Mouse (Mus musculus): ENCODE results near the gene Abca1. TPM values are rescaled to one million over a fixed set of nuclear protein-coding genes. Genes with fewer than 3 reads are reported as not detected.

The Abca1 gene
- polyA plus RNA-seq, 1 experiment from 2014 or later = 1.6 TPM

DNA sequence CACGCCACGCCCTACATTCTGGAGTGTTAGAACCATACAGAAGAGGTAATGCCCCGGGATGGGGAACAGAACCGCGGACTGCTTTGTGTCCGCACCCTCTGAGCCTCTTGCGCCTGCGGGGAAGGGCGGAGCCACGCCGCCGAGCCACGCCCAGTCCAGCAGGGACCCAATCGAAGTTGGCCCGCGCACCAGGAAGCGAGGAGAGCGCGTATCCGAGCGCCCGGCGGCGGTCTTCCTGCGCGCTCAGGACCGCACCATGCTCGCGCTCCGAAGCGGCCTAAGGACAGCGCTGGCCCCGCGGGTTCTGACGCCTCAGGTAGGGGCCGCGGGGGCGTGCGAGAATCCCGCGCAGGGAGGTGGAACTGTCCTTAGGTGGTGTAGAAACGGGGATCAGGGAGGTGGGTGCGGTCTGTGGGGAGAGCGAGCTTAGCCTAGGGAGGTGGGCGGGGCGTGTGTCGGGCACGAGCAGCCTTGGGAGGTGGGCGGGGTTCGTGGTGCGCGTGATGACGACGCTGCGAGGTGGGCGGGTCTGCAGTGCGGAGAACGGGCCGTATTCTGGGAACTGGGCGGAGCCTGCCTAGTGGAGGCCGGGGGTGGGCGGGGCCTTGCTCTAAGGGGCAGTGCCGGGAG lies 147.8 kb downstream of the Abca1 start, which contains the start of gene Nipsnap3b:
Gene Nipsnap3b (plus strand): TSS at position 149 of the 630 bp plus-strand sequence.
- peak within 1 kb of the TSS; percentile 79 for H3K4me2 ChIP-seq (replicated peaks; ENCODE audit: low read depth)
- 1% methylated on average over 62 of the region's 63 CpGs for WGBS

DNA sequence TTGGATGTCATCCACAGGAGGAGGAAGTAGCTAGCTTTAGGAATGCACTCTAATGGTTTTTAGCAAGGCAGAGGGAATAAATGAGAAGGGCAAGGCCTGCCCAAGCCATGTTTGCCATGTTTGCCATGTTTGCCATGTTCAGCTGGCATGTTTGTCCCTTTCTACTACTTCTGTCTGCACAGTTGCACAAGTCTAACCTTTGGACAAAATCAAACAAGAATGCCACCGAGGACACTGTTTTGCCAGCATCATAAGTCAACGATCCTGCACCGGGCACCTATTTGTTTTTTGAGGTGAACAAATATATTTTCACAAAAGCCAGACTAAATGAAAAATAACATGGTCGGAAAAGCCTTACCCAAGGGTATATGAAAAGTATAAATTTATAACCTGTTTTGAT lies 149.8 kb downstream of the Abca1 start:
- TF ChIP-seq CTCF (IDR thresholded peaks at IDR 0.05; ENCODE audit: low read depth) (no peak), EP300 (optimal IDR thresholded peaks at IDR 0.05) (no peak)
- Histone ChIP-seq H3K4me3 (ENCODE audit: low read depth, low read length) (no peak overlapping the region), H3K4me1 (replicated peaks; ENCODE audit: control insufficient read depth, insufficient read depth) (no peaks in the 10 kb centered on the region), H3K9me3 (ENCODE audit: control insufficient read depth, low read length) (no peaks in the 10 kb centered on the region), H3K27ac (replicated peaks) (no peak overlapping the region), H3K27me3 (ENCODE audit: control insufficient read depth, insufficient read depth, low read length) (no peaks in the 10 kb centered on the region), H3K4me2 (replicated peaks; ENCODE audit: low read depth) (no peak overlapping the region), H3K9ac (ENCODE audit: low read length) (no peak overlapping the region), H3K36me3 (ENCODE audit: control insufficient read depth, insufficient read depth, low read length) (no peaks in the 10 kb centered on the region)
- DNase-seq (ENCODE audit: low spot score) = no peak
- ATAC-seq (ENCODE audit: low FRiP score, low TSS enrichment) = no peak
- WGBS = 61% methylated on average over 4 of the region's 4 CpGs

More for the DNA sequence above, 147.8 kb downstream of the Abca1 start, which contains the start of gene Nipsnap3b:
- TF ChIP-seq EP300 (optimal IDR thresholded peaks at IDR 0.05) (no peak), CTCF (IDR thresholded peaks at IDR 0.05; ENCODE audit: low read depth) (0 out of 2 replicates have a peak, but pooled peaks have one; percentile 5)
- ATAC-seq (ENCODE audit: low FRiP score, low TSS enrichment) = peak; percentile 98
- H3K36me3 ChIP-seq (ENCODE audit: control insufficient read depth, insufficient read depth, low read length) = peaks cover 11% of the 10 kb centered on the region
- peak within 1 kb of the TSS; percentile 92 for H3K27ac ChIP-seq (replicated peaks)
- peak; percentile 99 for DNase-seq (ENCODE audit: low spot score)
- peak within 1 kb of the TSS; percentile 78 for H3K4me3 ChIP-seq (ENCODE audit: low read depth, low read length)
- H3K4me1 ChIP-seq (replicated peaks; ENCODE audit: control insufficient read depth, insufficient read depth) = no peaks in the 10 kb centered on the region
- 0 out of 2 replicates have a peak, but pooled peaks cover under 1% of the 10 kb centered on the region for H3K9me3 ChIP-seq (ENCODE audit: control insufficient read depth, low read length)
- peak within 1 kb of the TSS; percentile 79 for H3K9ac ChIP-seq (ENCODE audit: low read length)
- H3K27me3 ChIP-seq (ENCODE audit: control insufficient read depth, insufficient read depth, low read length) = no peaks in the 10 kb centered on the region

- WGBS = 62% methylated on average over 4 of the region's 4 CpGs
- Histone ChIP-seq H3K4me3 (ENCODE audit: low read depth, low read length) (no peak overlapping the region), H3K9ac (ENCODE audit: low read length) (no peak overlapping the region), H3K27me3 (ENCODE audit: control insufficient read depth, insufficient read depth, low read length) (no peaks in the 10 kb centered on the region), H3K4me2 (replicated peaks; ENCODE audit: low read depth) (no peak overlapping the region), H3K4me1 (replicated peaks; ENCODE audit: control insufficient read depth, insufficient read depth) (no peaks in the 10 kb centered on the region), H3K36me3 (ENCODE audit: control insufficient read depth, insufficient read depth, low read length) (no peaks in the 10 kb centered on the region), H3K9me3 (ENCODE audit: control insufficient read depth, low read length) (no peaks in the 10 kb centered on the region), H3K27ac (replicated peaks) (no peak overlapping the region)
- TF ChIP-seq CTCF (IDR thresholded peaks at IDR 0.05; ENCODE audit: low read depth) (peak; percentile 57), EP300 (optimal IDR thresholded peaks at IDR 0.05) (no peak)
- DNase-seq (ENCODE audit: low spot score) (no peak), ATAC-seq (ENCODE audit: low FRiP score, low TSS enrichment) (no peak)
Measured at GRCm38 (mm10) chr4:53009183-53009582, 150.5 kb downstream of the Abca1 start.

GRCm38 (mm10) chr4:53000154-53000553 lies 159.5 kb downstream of the Abca1 start:
- ATAC-seq (ENCODE audit: low FRiP score, low TSS enrichment) (no peak), DNase-seq (ENCODE audit: low spot score) (no peak)
- Histone ChIP-seq H3K27me3 (ENCODE audit: control insufficient read depth, insufficient read depth, low read length) (no peaks in the 10 kb centered on the region), H3K4me3 (ENCODE audit: low read depth, low read length) (no peak overlapping the region), H3K4me1 (replicated peaks; ENCODE audit: control insufficient read depth, insufficient read depth) (no peaks in the 10 kb centered on the region), H3K27ac (replicated peaks) (no peak overlapping the region), H3K9me3 (ENCODE audit: control insufficient read depth, low read length) (no peaks in the 10 kb centered on the region), H3K4me2 (replicated peaks; ENCODE audit: low read depth) (no peak overlapping the region), H3K36me3 (ENCODE audit: control insufficient read depth, insufficient read depth, low read length) (no peaks in the 10 kb centered on the region), H3K9ac (ENCODE audit: low read length) (no peak overlapping the region)
- TF ChIP-seq EP300 (optimal IDR thresholded peaks at IDR 0.05) (no peak), CTCF (IDR thresholded peaks at IDR 0.05; ENCODE audit: low read depth) (no peak)
- 73% methylated on average over 8 of the region's 8 CpGs for WGBS

DNA sequence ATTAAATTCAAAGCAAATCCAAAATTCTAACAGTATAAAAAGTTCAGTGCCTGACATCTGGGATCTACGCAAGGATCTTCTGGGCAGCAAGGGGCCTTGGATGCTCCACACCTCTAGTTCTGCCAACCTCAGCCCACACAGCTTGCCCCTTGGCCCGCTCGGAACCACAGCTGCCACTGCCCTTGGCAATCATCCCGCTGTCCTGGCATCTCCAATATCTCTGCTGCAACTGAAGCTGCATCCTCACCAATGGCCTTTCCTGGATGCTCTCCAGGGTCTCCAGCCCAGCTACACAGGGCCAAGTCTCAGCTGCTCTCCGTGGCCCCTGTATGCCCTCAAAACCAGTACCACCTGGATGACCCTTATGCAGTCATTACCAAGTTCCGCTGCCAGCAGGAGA lies 160.2 kb downstream of the Abca1 start:
- no peak overlapping the region for H3K27ac ChIP-seq (replicated peaks)
- no peak overlapping the region for H3K9ac ChIP-seq (ENCODE audit: low read length)
- no peaks in the 10 kb centered on the region for H3K27me3 ChIP-seq (ENCODE audit: control insufficient read depth, insufficient read depth, low read length)
- WGBS = 93% methylated on average over 6 of the region's 6 CpGs
- H3K4me2 ChIP-seq (replicated peaks; ENCODE audit: low read depth) = no peak overlapping the region
- no peaks in the 10 kb centered on the region for H3K4me1 ChIP-seq (replicated peaks; ENCODE audit: control insufficient read depth, insufficient read depth)
- H3K36me3 ChIP-seq (ENCODE audit: control insufficient read depth, insufficient read depth, low read length) = no peaks in the 10 kb centered on the region
- TF ChIP-seq EP300 (optimal IDR thresholded peaks at IDR 0.05) (no peak), CTCF (IDR thresholded peaks at IDR 0.05; ENCODE audit: low read depth) (no peak)
- no peaks in the 10 kb centered on the region for H3K9me3 ChIP-seq (ENCODE audit: control insufficient read depth, low read length)
- DNase-seq (ENCODE audit: low spot score) (no peak), ATAC-seq (ENCODE audit: low FRiP score, low TSS enrichment) (no peak)
- no peak overlapping the region for H3K4me3 ChIP-seq (ENCODE audit: low read depth, low read length)

DNA sequence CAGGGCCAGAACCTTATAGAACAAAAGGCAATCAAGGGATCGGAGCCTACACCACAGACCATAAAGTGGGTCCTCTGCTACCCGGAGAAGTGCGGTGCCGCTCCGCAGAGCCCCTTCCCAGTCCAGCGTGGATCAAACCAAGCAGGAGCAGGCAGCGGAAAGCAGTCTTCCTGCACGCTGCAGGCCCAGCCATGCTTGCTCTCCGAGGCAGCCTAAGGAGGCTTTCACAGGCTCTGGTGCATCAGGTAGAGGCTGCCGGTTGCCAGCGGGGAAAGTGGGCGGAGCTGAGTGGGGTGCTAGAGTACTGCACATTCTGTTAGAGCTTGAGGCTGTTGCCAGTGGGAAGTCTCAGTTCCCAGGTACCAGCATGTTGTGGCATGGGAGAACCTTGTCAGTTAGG lies 170.4 kb downstream of the Abca1 start, which contains the start of gene Nipsnap3a:
Gene Nipsnap3a (plus strand): TSS at position 25 of the 400 bp plus-strand sequence.
- Histone ChIP-seq H3K4me3 (ENCODE audit: low read depth, low read length) (no peak within 1 kb of the TSS), H3K9ac (ENCODE audit: low read length) (no peak within 1 kb of the TSS), H3K9me3 (ENCODE audit: control insufficient read depth, low read length) (0 out of 2 replicates have a peak, but pooled peaks cover 5% of the 10 kb centered on the region), H3K36me3 (ENCODE audit: control insufficient read depth, insufficient read depth, low read length) (no peaks in the 10 kb centered on the region), H3K27ac (replicated peaks) (no peak within 1 kb of the TSS), H3K4me2 (replicated peaks; ENCODE audit: low read depth) (peak within 1 kb of the TSS; percentile 27; the same call in 1 of the 2 replicates), H3K27me3 (ENCODE audit: control insufficient read depth, insufficient read depth, low read length) (no peaks in the 10 kb centered on the region), H3K4me1 (replicated peaks; ENCODE audit: control insufficient read depth, insufficient read depth) (no peaks in the 10 kb centered on the region)
- ATAC-seq (ENCODE audit: low FRiP score, low TSS enrichment) (no peak), DNase-seq (ENCODE audit: low spot score) (peak; percentile 33)
- TF ChIP-seq CTCF (IDR thresholded peaks at IDR 0.05; ENCODE audit: low read depth) (no peak), EP300 (optimal IDR thresholded peaks at IDR 0.05) (no peak)
- 32% methylated on average over 12 of the region's 12 CpGs for WGBS
